Mouse (Mus musculus): Measurements from ENCODE around the gene A030005K14Rik. TPM values are rescaled to one million over a fixed set of nuclear protein-coding genes. Genes with fewer than 3 reads are reported as not detected.

The A030005K14Rik gene
- polyA plus RNA-seq, 1 experiment from 2014 or later = not detected

GRCm38 (mm10) chr1:83042380-83042779, 16.8 kb downstream of the A030005K14Rik start, which contains the start of gene Krtap28-10:
Gene Krtap28-10 (minus strand): TSS chr1:83042480.
- H3K4me2 ChIP-seq = no peak within 1 kb of the TSS
- no peaks in the 10 kb centered on the region for H3K9me3 ChIP-seq (ENCODE audit: control insufficient read depth, low read length)
- no peak within 1 kb of the TSS for H3K9ac ChIP-seq (ENCODE audit: low read length)
- DNase-seq (ENCODE audit: low spot score, missing footprints) (no peak), ATAC-seq (ENCODE audit: low FRiP score) (no peak)
- no peaks in the 10 kb centered on the region for H3K4me1 ChIP-seq (ENCODE audit: control insufficient read depth, insufficient read depth, low read length)
- H3K4me3 ChIP-seq (ENCODE audit: low read depth, low read length) = no peak within 1 kb of the TSS
- H3K27ac ChIP-seq (ENCODE audit: low read depth, low read length) = no peak within 1 kb of the TSS
- 96% methylated on average over 2 of the region's 2 CpGs for WGBS
- no peaks in the 10 kb centered on the region for H3K36me3 ChIP-seq (ENCODE audit: control insufficient read depth, insufficient read depth, low read length)
- H3K27me3 ChIP-seq (ENCODE audit: control insufficient read depth, insufficient read depth, low read length) = no peaks in the 10 kb centered on the region

DNA sequence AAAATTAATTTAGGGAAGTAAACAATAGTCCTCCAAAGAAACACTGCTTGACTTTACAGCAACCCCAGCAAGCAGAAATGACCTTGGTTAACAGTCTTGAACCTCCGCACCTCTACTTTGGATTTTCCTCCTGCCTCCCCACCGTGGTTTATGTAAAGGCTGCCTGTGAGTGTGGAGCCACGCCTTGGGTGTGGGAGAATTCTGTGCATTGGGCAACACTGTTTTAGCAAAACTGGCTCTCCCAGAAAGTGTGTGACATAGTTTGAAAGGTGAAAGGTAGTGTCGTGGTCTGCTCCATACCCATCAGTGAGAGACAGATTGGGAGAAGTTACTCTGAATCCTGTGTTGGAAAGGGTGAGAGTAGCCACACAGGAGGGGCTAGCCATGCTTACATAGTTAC, 20.1 kb downstream of the A030005K14Rik start:
- H3K36me3 ChIP-seq (ENCODE audit: control insufficient read depth, insufficient read depth, low read length) = no peaks in the 10 kb centered on the region
- no peaks in the 10 kb centered on the region for H3K4me1 ChIP-seq (ENCODE audit: control insufficient read depth, insufficient read depth, low read length)
- H3K4me2 ChIP-seq = no peak overlapping the region
- H3K9me3 ChIP-seq (ENCODE audit: control insufficient read depth, low read length) = no peaks in the 10 kb centered on the region
- H3K27me3 ChIP-seq (ENCODE audit: control insufficient read depth, insufficient read depth, low read length) = no peaks in the 10 kb centered on the region
- 0 out of 2 replicates have a peak, but pooled peaks have one; percentile 9 for ATAC-seq (ENCODE audit: low FRiP score)
- H3K4me3 ChIP-seq (ENCODE audit: low read depth, low read length) = no peak overlapping the region
- H3K9ac ChIP-seq (ENCODE audit: low read length) = no peak overlapping the region
- no peak overlapping the region for H3K27ac ChIP-seq (ENCODE audit: low read depth, low read length)
- 82% methylated on average over 4 of the region's 4 CpGs for WGBS
- DNase-seq (ENCODE audit: low spot score, missing footprints) = no peak

DNA sequence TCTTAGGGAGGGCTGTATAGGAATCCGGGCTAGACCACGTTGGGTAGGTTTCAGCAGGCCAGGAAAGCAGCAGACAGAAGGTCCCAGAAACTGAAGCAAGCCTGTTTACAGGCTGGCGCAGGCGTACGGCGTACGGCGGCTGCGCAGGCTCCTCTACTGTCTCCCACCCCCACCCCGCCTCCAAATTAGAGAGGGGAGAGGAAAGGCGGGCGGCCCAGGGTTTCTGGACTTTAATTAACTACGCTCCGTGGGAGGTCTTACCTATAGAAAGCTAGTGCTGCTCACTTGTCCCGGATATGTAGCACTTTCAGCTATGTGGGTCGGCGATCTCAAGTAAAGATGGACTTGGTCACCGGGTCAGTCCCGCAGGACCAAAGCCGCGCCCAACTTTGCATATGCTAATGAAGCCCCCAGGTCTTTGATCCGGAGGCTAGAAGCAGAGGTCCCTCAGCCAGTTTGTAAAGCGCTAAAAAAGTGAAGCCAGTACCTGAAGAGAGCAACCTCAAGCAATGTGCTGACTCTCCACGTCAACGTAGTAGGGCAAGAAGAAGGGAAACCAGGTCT, 21.0 kb downstream of the A030005K14Rik start, which contains the start of gene Slc19a3:
Gene Slc19a3 (minus strand): TSS at position 340 of the 564 bp plus-strand sequence.
- Histone ChIP-seq H3K4me1 (ENCODE audit: control insufficient read depth, insufficient read depth, low read length) (no peaks in the 10 kb centered on the region), H3K9me3 (ENCODE audit: control insufficient read depth, low read length) (no peaks in the 10 kb centered on the region), H3K36me3 (ENCODE audit: control insufficient read depth, insufficient read depth, low read length) (no peaks in the 10 kb centered on the region), H3K27ac (ENCODE audit: low read depth, low read length) (no peak within 1 kb of the TSS), H3K9ac (ENCODE audit: low read length) (peak within 1 kb of the TSS; percentile 60), H3K4me3 (ENCODE audit: low read depth, low read length) (peak within 1 kb of the TSS; percentile 42), H3K27me3 (ENCODE audit: control insufficient read depth, insufficient read depth, low read length) (no peaks in the 10 kb centered on the region), H3K4me2 (peak within 1 kb of the TSS; percentile 67)
- ATAC-seq (ENCODE audit: low FRiP score) (peak; percentile 93), DNase-seq (ENCODE audit: low spot score, missing footprints) (peak; percentile 92)
- under 1% methylated on average over 25 of the region's 25 CpGs for WGBS

GRCm38 (mm10) chr1:83036892-83037667, 22.1 kb downstream of the A030005K14Rik start:
- DNase-seq (ENCODE audit: low spot score, missing footprints) (no peak), ATAC-seq (ENCODE audit: low FRiP score) (no peak)
- WGBS = 66% methylated on average over 11 of the region's 11 CpGs
- H3K27me3 ChIP-seq (ENCODE audit: control insufficient read depth, insufficient read depth, low read length) = no peaks in the 10 kb centered on the region
- no peak overlapping the region for H3K4me3 ChIP-seq (ENCODE audit: low read depth, low read length)
- no peak overlapping the region for H3K4me2 ChIP-seq
- H3K4me1 ChIP-seq (ENCODE audit: control insufficient read depth, insufficient read depth, low read length) = no peaks in the 10 kb centered on the region
- H3K27ac ChIP-seq (ENCODE audit: low read depth, low read length) = no peak overlapping the region
- H3K9me3 ChIP-seq (ENCODE audit: control insufficient read depth, low read length) = no peaks in the 10 kb centered on the region
- no peak overlapping the region for H3K9ac ChIP-seq (ENCODE audit: low read length)
- H3K36me3 ChIP-seq (ENCODE audit: control insufficient read depth, insufficient read depth, low read length) = no peaks in the 10 kb centered on the region

GRCm38 (mm10) chr1:83034509-83034908, 24.7 kb downstream of the A030005K14Rik start:
- no peak for DNase-seq (ENCODE audit: low spot score, missing footprints)
- H3K4me1 ChIP-seq (ENCODE audit: control insufficient read depth, insufficient read depth, low read length) = no peaks in the 10 kb centered on the region
- no peaks in the 10 kb centered on the region for H3K36me3 ChIP-seq (ENCODE audit: control insufficient read depth, insufficient read depth, low read length)
- no peak for ATAC-seq (ENCODE audit: low FRiP score)
- WGBS = 75% methylated on average over 5 of the region's 5 CpGs
- no peak overlapping the region for H3K9ac ChIP-seq (ENCODE audit: low read length)
- H3K4me3 ChIP-seq (ENCODE audit: low read depth, low read length) = no peak overlapping the region
- H3K27ac ChIP-seq (ENCODE audit: low read depth, low read length) = no peak overlapping the region
- no peaks in the 10 kb centered on the region for H3K27me3 ChIP-seq (ENCODE audit: control insufficient read depth, insufficient read depth, low read length)
- H3K4me2 ChIP-seq = no peak overlapping the region
- H3K9me3 ChIP-seq (ENCODE audit: control insufficient read depth, low read length) = no peaks in the 10 kb centered on the region

DNA sequence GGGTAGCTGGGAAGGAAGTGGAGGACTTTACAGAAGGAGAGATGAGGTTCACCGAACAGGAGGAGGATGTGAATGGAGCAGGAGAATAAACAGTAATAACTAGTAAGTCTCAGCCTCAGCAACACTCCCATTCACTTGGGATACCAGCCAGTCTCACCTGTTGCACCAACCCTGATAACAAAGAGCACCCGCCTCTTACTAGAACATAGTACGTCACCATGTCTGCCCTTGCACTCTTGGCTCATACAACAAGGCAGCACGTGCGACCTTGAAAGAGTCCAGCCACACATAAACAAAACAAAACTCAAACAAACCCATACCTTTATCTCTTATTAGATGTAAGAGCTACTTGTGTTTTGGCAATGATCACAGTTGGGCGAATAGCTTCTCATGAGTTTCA, 26.7 kb downstream of the A030005K14Rik start:
- Histone ChIP-seq H3K27ac (ENCODE audit: low read depth, low read length) (no peak overlapping the region), H3K9me3 (ENCODE audit: control insufficient read depth, low read length) (no peaks in the 10 kb centered on the region), H3K4me3 (ENCODE audit: low read depth, low read length) (no peak overlapping the region), H3K36me3 (ENCODE audit: control insufficient read depth, insufficient read depth, low read length) (no peaks in the 10 kb centered on the region), H3K4me2 (no peak overlapping the region), H3K4me1 (ENCODE audit: control insufficient read depth, insufficient read depth, low read length) (no peaks in the 10 kb centered on the region), H3K9ac (ENCODE audit: low read length) (no peak overlapping the region), H3K27me3 (ENCODE audit: control insufficient read depth, insufficient read depth, low read length) (no peaks in the 10 kb centered on the region)
- ATAC-seq (ENCODE audit: low FRiP score) (no peak), DNase-seq (ENCODE audit: low spot score, missing footprints) (no peak)
- WGBS = 91% methylated on average over 6 of the region's 6 CpGs

DNA sequence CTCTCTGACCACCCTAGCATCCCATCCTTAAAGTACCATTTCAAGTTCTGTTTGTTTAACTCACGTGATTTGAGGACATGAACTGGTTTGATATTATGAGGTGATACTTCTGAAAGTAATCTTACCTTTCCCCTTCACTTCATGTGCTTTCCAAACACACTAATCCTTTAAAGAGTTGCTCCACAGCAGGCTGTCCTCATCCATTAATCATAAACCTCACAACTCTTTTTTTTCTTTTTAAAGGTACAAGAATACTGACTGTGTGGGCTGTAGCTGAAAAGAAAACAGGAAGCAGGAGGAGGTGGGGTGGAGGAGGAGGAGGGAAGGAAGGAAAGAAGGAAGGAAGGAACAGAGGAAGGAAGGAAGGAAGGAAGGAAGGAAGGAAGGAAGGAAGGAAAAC, 27.2 kb downstream of the A030005K14Rik start:
- WGBS = 74% methylated on average over 1 of the region's 1 CpGs
- no peaks in the 10 kb centered on the region for H3K27me3 ChIP-seq (ENCODE audit: control insufficient read depth, insufficient read depth, low read length)
- no peaks in the 10 kb centered on the region for H3K9me3 ChIP-seq (ENCODE audit: control insufficient read depth, low read length)
- H3K9ac ChIP-seq (ENCODE audit: low read length) = no peak overlapping the region
- H3K4me3 ChIP-seq (ENCODE audit: low read depth, low read length) = no peak overlapping the region
- no peak overlapping the region for H3K27ac ChIP-seq (ENCODE audit: low read depth, low read length)
- ATAC-seq (ENCODE audit: low FRiP score) (no peak), DNase-seq (ENCODE audit: low spot score, missing footprints) (no peak)
- no peaks in the 10 kb centered on the region for H3K4me1 ChIP-seq (ENCODE audit: control insufficient read depth, insufficient read depth, low read length)
- no peak overlapping the region for H3K4me2 ChIP-seq
- H3K36me3 ChIP-seq (ENCODE audit: control insufficient read depth, insufficient read depth, low read length) = no peaks in the 10 kb centered on the region

DNA sequence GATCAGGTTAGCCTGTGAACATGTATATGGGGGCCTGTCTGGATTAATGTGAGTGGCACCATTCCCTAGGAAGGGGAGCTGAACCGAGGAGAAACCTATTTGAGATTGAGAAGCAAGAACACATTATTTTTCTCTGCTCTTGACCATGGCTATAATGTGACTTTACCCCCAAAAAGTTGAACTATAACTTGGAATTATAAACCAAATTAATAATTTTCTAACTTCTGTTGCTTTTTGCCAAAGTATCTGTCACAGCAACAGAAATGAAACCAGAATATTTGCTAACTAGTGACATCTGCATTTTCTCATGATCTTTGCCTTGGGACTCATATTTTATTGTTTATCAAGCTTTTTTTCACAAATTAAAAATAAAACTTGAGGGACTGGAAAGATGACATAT, 42.6 kb downstream of the A030005K14Rik start:
- Histone ChIP-seq H3K4me3 (ENCODE audit: low read depth, low read length) (no peak overlapping the region), H3K36me3 (ENCODE audit: control insufficient read depth, insufficient read depth, low read length) (no peaks in the 10 kb centered on the region), H3K9ac (ENCODE audit: low read length) (no peak overlapping the region), H3K27me3 (ENCODE audit: control insufficient read depth, insufficient read depth, low read length) (no peaks in the 10 kb centered on the region), H3K27ac (ENCODE audit: low read depth, low read length) (no peak overlapping the region), H3K4me2 (no peak overlapping the region), H3K9me3 (ENCODE audit: control insufficient read depth, low read length) (no peaks in the 10 kb centered on the region), H3K4me1 (ENCODE audit: control insufficient read depth, insufficient read depth, low read length) (no peaks in the 10 kb centered on the region)
- DNase-seq (ENCODE audit: low spot score, missing footprints) = no peak
- WGBS = 70% methylated on average over 1 of the region's 1 CpGs
- no peak for ATAC-seq (ENCODE audit: low FRiP score)

DNA sequence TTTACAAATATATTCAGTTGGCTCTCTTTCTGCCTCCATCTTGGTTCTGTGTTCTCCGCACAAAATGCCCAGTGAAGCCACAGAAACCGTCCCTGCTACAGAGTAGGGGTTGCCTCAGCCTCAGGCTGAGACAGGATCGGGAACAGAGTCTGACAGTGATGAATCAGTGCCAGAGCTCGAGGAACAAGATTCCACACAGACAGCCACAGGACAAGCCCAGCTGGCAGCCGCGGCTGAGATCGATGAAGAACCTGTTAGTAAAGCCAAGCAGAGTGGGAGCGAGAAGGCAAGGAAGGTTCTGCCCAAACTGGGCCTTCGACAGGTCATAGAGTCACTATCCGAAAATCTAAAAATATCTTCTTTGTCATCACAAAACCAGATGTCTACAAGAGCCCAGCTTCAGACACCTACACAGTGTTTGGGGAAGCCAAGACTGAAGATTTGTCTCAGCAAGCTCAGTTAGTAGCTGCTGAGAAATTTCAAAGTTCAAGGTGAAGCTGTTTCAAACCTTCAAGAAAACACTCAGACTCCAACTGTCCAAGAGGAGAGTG, 43.8 kb downstream of the A030005K14Rik start:
- Histone ChIP-seq H3K9me3 (ENCODE audit: control insufficient read depth, low read length) (no peaks in the 10 kb centered on the region), H3K4me2 (no peak overlapping the region), H3K9ac (ENCODE audit: low read length) (no peak overlapping the region), H3K27ac (ENCODE audit: low read depth, low read length) (no peak overlapping the region), H3K36me3 (ENCODE audit: control insufficient read depth, insufficient read depth, low read length) (no peaks in the 10 kb centered on the region), H3K4me1 (ENCODE audit: control insufficient read depth, insufficient read depth, low read length) (no peaks in the 10 kb centered on the region), H3K27me3 (ENCODE audit: control insufficient read depth, insufficient read depth, low read length) (no peaks in the 10 kb centered on the region), H3K4me3 (ENCODE audit: low read depth, low read length) (no peak overlapping the region)
- ATAC-seq (ENCODE audit: low FRiP score) (no peak), DNase-seq (ENCODE audit: low spot score, missing footprints) (no peak)
- WGBS = 87% methylated on average over 10 of the region's 10 CpGs

Data from midbrain, embryonic 11.5 days (tissue).